Comparison of ENCODE assay signal across 8 mouse cellular contexts in the genomic region with DNA sequence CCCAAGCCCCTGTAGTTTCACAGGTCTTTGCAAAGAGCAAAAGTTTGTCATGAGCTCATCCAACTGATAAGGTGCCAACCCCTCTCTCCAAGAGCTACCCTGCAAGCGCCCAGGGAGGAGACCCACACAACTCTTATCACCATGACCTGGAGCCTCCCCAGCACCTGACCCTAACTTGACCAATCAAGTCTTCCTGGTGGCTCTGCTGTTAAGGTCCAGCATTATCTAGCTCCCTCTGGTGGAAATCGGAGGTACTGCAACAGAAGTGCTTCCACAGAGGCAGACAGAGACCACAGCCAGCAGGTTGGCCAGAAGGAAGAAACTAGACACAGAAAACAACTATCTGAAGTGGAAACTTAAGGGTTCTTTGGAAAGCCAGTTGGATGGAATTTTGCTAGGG. TPM values are rescaled to one million over a fixed set of nuclear protein-coding genes. Genes with fewer than 3 reads are reported as not detected.
DNase-seq lines count a peak whose midpoint lies in the region; ATAC-seq and TF ChIP-seq lines count a peak whose summit lies in the region.

No protein-coding gene starts in this region.

- TF ChIP-seq CTCF in spleen, adult 2 months (IDR thresholded peaks at IDR 0.05; ENCODE audit: extremely low read depth, insufficient read depth, insufficient read length, insufficient replicate concordance) = peak; percentile 74; the same call in 1 of the 2 replicates

- H3K27me3 ChIP-seq in forebrain, embryonic 14.5 days (replicated peaks; ENCODE audit: control insufficient read depth, insufficient read depth, low read length) = no peaks in the 10 kb centered on the region
- H3K27me3 ChIP-seq in forebrain, embryonic 12.5 days = 0 out of 2 replicates have a peak, but pooled peaks cover 4% of the 10 kb centered on the region
- no peaks in the 10 kb centered on the region; the same call in 1 of the 2 replicates for H3K27me3 ChIP-seq in heart, embryonic 13.5 days (replicated peaks)
- no peaks in the 10 kb centered on the region for H3K27me3 ChIP-seq in spleen, adult 2 months (ENCODE audit: control insufficient read depth, insufficient read depth, low read length)

- no peak overlapping the region for H3K27ac ChIP-seq in forebrain, embryonic 14.5 days (ENCODE audit: low read depth, low read length)
- H3K27ac ChIP-seq in forebrain, embryonic 12.5 days = no peak overlapping the region
- no peak overlapping the region for H3K27ac ChIP-seq in heart, embryonic 13.5 days (replicated peaks)
- no peak overlapping the region for H3K27ac ChIP-seq in spleen, adult 2 months (ENCODE audit: insufficient read depth, low read length)

- no peak overlapping the region for H3K4me2 ChIP-seq in forebrain, embryonic 14.5 days (ENCODE audit: low read length)
- H3K4me2 ChIP-seq in forebrain, embryonic 12.5 days = no peak overlapping the region
- no peak overlapping the region for H3K4me2 ChIP-seq in heart, embryonic 13.5 days

- 19% methylated on average over 2 of the region's 2 CpGs for WGBS in forebrain, embryonic 14.5 days
- WGBS in forebrain, embryonic 12.5 days = 23% methylated on average over 2 of the region's 2 CpGs
- WGBS in heart, embryonic 13.5 days = 11% methylated on average over 2 of the region's 2 CpGs
- WGBS in spleen, adult 2 months = 13% methylated on average over 2 of the region's 2 CpGs

- H3K4me1 ChIP-seq in forebrain, embryonic 14.5 days (ENCODE audit: control insufficient read depth, insufficient read depth, low read length) = peaks cover 6% of the 10 kb centered on the region
- H3K4me1 ChIP-seq in forebrain, embryonic 12.5 days = peaks cover 11% of the 10 kb centered on the region
- H3K4me1 ChIP-seq in heart, embryonic 13.5 days = peaks cover 10% of the 10 kb centered on the region
- H3K4me1 ChIP-seq in spleen, adult 2 months (ENCODE audit: control insufficient read depth, insufficient read depth, insufficient read length) = no peaks in the 10 kb centered on the region

- peak; percentile 78 for DNase-seq in forebrain, embryonic 14.5 days (ENCODE audit: low spot score)
- DNase-seq in adrenal gland, postnatal 10 days = peak; percentile 91
- peak; percentile 84 for DNase-seq in embryo, embryonic 9.5 days (ENCODE audit: extremely low spot score)
- peak; percentile 82 to 90 for DNase-seq in left cerebral cortex, adult 18-20 months (ENCODE audit: low spot score in 2 of 2)
- DNase-seq in spleen, adult 2 months (ENCODE audit: low read depth in 1 of 2, low spot score in 2 of 2) = peak; percentile 71 to 80

- TF ChIP-seq POLR2A in spleen, adult 2 months (IDR thresholded peaks at IDR 0.05; ENCODE audit: low read depth, low read length) = no peak

- ATAC-seq in forebrain, embryonic 14.5 days = no peak
- ATAC-seq in forebrain, embryonic 12.5 days (ENCODE audit: low FRiP score) = no peak
- ATAC-seq in heart, embryonic 13.5 days (ENCODE audit: extremely low read depth, insufficient number of reproducible peaks, low FRiP score, low TSS enrichment) = peak; percentile 23; the same call in 1 of the 2 replicates
- ATAC-seq in megakaryocyte progenitor cell, adult 5-6 weeks (replicated peaks; ENCODE audit: poor library complexity) = peak; percentile 81

- H3K4me3 ChIP-seq in forebrain, embryonic 14.5 days (ENCODE audit: low read depth, low read length) = no peak overlapping the region
- H3K4me3 ChIP-seq in forebrain, embryonic 12.5 days (replicated peaks) = no peak overlapping the region
- H3K4me3 ChIP-seq in heart, embryonic 13.5 days = no peak overlapping the region
- H3K4me3 ChIP-seq in spleen, adult 2 months (ENCODE audit: extremely low read depth, insufficient read depth, insufficient read length) = no peak overlapping the region

- no peaks in the 10 kb centered on the region for H3K36me3 ChIP-seq in forebrain, embryonic 14.5 days (ENCODE audit: control insufficient read depth, insufficient read depth, low read length)
- no peaks in the 10 kb centered on the region for H3K36me3 ChIP-seq in forebrain, embryonic 12.5 days (replicated peaks)
- no peaks in the 10 kb centered on the region for H3K36me3 ChIP-seq in heart, embryonic 13.5 days
- no peaks in the 10 kb centered on the region for H3K36me3 ChIP-seq in spleen, adult 2 months (ENCODE audit: control insufficient read depth, insufficient read depth, low read length)

- H3K9me3 ChIP-seq in forebrain, embryonic 14.5 days (replicated peaks; ENCODE audit: control insufficient read depth, low read length) = no peaks in the 10 kb centered on the region
- no peaks in the 10 kb centered on the region for H3K9me3 ChIP-seq in forebrain, embryonic 12.5 days
- no peaks in the 10 kb centered on the region for H3K9me3 ChIP-seq in heart, embryonic 13.5 days

- no peak overlapping the region for H3K9ac ChIP-seq in forebrain, embryonic 14.5 days (ENCODE audit: low read length)
- no peak overlapping the region for H3K9ac ChIP-seq in forebrain, embryonic 12.5 days
- H3K9ac ChIP-seq in heart, embryonic 13.5 days = no peak overlapping the region

RNA-seq across cellular contexts. Expression of a gene that starts 3.7 kb away (rescaled TPM):
- polyA plus RNA-seq in forebrain, embryonic 14.5 days (2014; fragmentation: Nextera tagmentation; extraction: Ambion mirVana) = 270 and 273 TPM in 2 replicates
- polyA plus RNA-seq in forebrain, embryonic 12.5 days (2016; fragmentation: Nextera tagmentation; extraction: Ambion mirVana) = 226 and 227 TPM in 2 replicates
- 100 to 1,000 TPM; 621 to 635 TPM for total RNA-seq in adrenal gland, postnatal 10 days (2021)
- polyA plus RNA-seq in heart, embryonic 13.5 days (2015; fragmentation: Nextera tagmentation; extraction: Ambion mirVana) = 504 and 574 TPM in 2 replicates
- 100 to 1,000 TPM; 150 to 157 TPM for total RNA-seq in left cerebral cortex, adult 18-20 months (2021)
- 196 and 211 TPM in 2 replicates for total RNA-seq in megakaryocyte progenitor cell, adult 5-6 weeks (2015)
- total RNA-seq in megakaryocyte progenitor cell, adult 5-6 weeks (2017) = 112 and 114 TPM in 2 replicates
- polyA plus RNA-seq in spleen, adult 2 months (2012; rRNA removed) = 61.8 and 77.1 TPM in 2 replicates

Comparison
In these comparisons a context has a peak if more than half of its experiments do, and no peak if none do; other contexts are left out.
1. ATAC-seq: peak in heart, embryonic 13.5 days (single experiment) and megakaryocyte progenitor cell, adult 5-6 weeks (single experiment); none in forebrain, embryonic 14.5 days (single experiment) and forebrain, embryonic 12.5 days (single experiment).
2. Peak in every context shown above with its lines, with median percentiles within 50 percentile points of each other: DNase-seq.